ENCODE assay signal across 13 mouse cellular contexts in the genomic region with DNA sequence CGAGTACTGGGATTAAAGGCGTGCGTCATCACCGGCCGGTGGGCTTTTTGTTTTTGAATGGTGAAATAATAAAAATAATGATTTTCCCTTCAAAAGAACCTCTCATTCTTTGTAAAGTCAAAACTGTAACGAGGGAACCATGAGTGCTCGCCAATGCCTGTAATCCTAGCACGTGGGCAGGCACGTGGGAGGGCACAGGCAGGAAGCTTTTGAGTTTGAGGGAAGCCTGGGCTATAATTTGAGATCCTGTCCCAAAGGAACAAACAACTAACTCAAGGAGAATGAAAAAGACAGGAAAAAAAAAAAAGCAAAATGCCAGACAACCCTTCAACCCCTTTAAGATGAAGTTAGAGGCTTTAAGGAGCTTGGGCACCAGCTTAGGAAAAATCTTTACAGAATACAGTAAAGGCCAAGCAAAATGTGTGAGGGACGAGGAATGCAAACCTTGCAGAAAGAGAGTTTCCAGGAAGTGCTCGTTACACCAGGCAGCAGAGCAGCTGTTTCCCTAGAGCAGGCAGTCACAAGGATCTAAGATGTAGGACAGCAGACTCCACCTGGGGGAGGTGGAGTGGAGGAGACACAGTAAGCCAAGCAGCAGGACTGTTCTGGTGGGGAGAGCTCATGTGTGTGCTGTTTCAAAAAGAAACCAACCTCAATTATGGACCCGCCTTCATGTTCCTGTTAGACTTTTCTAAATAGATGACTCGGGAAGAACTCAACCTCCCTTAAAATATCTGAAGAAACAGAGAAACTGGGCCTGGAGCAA. TPM values are rescaled to one million over a fixed set of nuclear protein-coding genes. Genes with fewer than 3 reads are reported as not detected.
DNase-seq lines count a peak whose midpoint lies in the region; ATAC-seq lines count a peak whose summit lies in the region.
"Had no signal": no experiment of that assay in that cellular context is flagged by ENCODE, and none has a peak within 500 bp of the region (broad histone marks: within the 10 kb centered on the region; RNA-seq: fewer than 3 reads in every experiment).

No protein-coding gene starts in this region.

- H3K36me3 ChIP-seq in forebrain, embryonic 11.5 days (ENCODE audit: control insufficient read depth, insufficient read depth, low read length) = no peaks in the 10 kb centered on the region
- no peaks in the 10 kb centered on the region for H3K36me3 ChIP-seq in midbrain, embryonic 13.5 days
- H3K36me3 ChIP-seq: embryonic facial prominence, embryonic 13.5 days; liver, embryonic 15.5 days had no signal

- 80% methylated on average over 13 of the region's 13 CpGs for WGBS in forebrain, embryonic 11.5 days
- WGBS in midbrain, embryonic 13.5 days = 86% methylated on average over 13 of the region's 13 CpGs

- ATAC-seq in activated CD4-positive, CD25-positive, alpha-beta regulatory T cell, adult 4 months = peak; percentile 30
- peak; percentile 43 for ATAC-seq in megakaryocyte, adult 5-6 weeks (ENCODE audit: poor library complexity, severe bottlenecking)
- no peak for ATAC-seq in forebrain, embryonic 11.5 days (replicated peaks; ENCODE audit: low FRiP score)
- ATAC-seq in midbrain, embryonic 13.5 days = no peak

- no peak overlapping the region for H3K4me2 ChIP-seq in forebrain, embryonic 11.5 days (ENCODE audit: low read depth, low read length, severe bottlenecking)
- no peak overlapping the region for H3K4me2 ChIP-seq in midbrain, embryonic 13.5 days (replicated peaks)
- H3K4me2 ChIP-seq: embryonic facial prominence, embryonic 13.5 days; hindbrain, embryonic 14.5 days; liver, embryonic 15.5 days had no signal

- H3K9me3 ChIP-seq in forebrain, embryonic 11.5 days (ENCODE audit: control insufficient read depth, low read length) = no peaks in the 10 kb centered on the region
- H3K9me3 ChIP-seq in midbrain, embryonic 13.5 days = no peaks in the 10 kb centered on the region
- H3K9me3 ChIP-seq: embryonic facial prominence, embryonic 13.5 days; liver, embryonic 15.5 days had no signal

- H3K27me3 ChIP-seq in forebrain, embryonic 11.5 days (ENCODE audit: control insufficient read depth, insufficient read depth, low read length) = no peaks in the 10 kb centered on the region
- H3K27me3 ChIP-seq in midbrain, embryonic 13.5 days = no peaks in the 10 kb centered on the region
- H3K27me3 ChIP-seq: embryonic facial prominence, embryonic 13.5 days; liver, embryonic 15.5 days had no signal

- no peak overlapping the region for H3K4me3 ChIP-seq in forebrain, embryonic 11.5 days (ENCODE audit: low read depth, low read length)
- no peak overlapping the region for H3K4me3 ChIP-seq in midbrain, embryonic 13.5 days (replicated peaks)
- H3K4me3 ChIP-seq: embryonic facial prominence, embryonic 13.5 days; liver, embryonic 15.5 days had no signal

- no peak overlapping the region for H3K9ac ChIP-seq in forebrain, embryonic 11.5 days (ENCODE audit: low read length)
- no peak overlapping the region for H3K9ac ChIP-seq in midbrain, embryonic 13.5 days (replicated peaks)
- H3K9ac ChIP-seq: embryonic facial prominence, embryonic 13.5 days; hindbrain, embryonic 14.5 days; liver, embryonic 15.5 days had no signal

- H3K4me1 ChIP-seq in forebrain, embryonic 11.5 days (replicated peaks; ENCODE audit: control insufficient read depth, insufficient read depth, low read length) = no peaks in the 10 kb centered on the region
- 0 out of 2 replicates have a peak, but pooled peaks cover 1% of the 10 kb centered on the region for H3K4me1 ChIP-seq in midbrain, embryonic 13.5 days (replicated peaks)

- H3K27ac ChIP-seq in forebrain, embryonic 11.5 days (ENCODE audit: low read depth, low read length) = no peak overlapping the region
- H3K27ac ChIP-seq in midbrain, embryonic 13.5 days = no peak overlapping the region
- H3K27ac ChIP-seq: embryonic facial prominence, embryonic 13.5 days; hindbrain, embryonic 14.5 days; liver, embryonic 15.5 days had no signal

- DNase-seq in left cerebral cortex, adult 8-10 months (ENCODE audit: low spot score in 2 of 2) = peak; percentile 6 to 50
- no peak for DNase-seq in left cerebral cortex, adult 11 months (ENCODE audit: low spot score)
- peak; percentile 42 for DNase-seq in CD4-positive, CD25-positive, alpha-beta regulatory T cell, adult 2 months (ENCODE audit: low read depth, low spot score)
- no peak for DNase-seq in forebrain, embryonic 11.5 days (ENCODE audit: low spot score)
- no peak for DNase-seq in ovary, postnatal 14 days (ENCODE audit: low spot score)

RNA-seq across cellular contexts. Expression of a gene that starts 3.1 kb away (rescaled TPM):
- not detected for total RNA-seq in left cerebral cortex, adult 8-10 months (2022)
- polyA plus RNA-seq in activated CD4-positive, CD25-positive, alpha-beta regulatory T cell, adult 4 months (2017; shearing (Covaris generic)) = under 1 TPM in 1 of 2 experiments, not detected in 1; 0.25 TPM
- total RNA-seq in megakaryocyte, adult 5-6 weeks (2015) = not detected in 2 replicates
- total RNA-seq in megakaryocyte, adult 5-6 weeks (2017) = 0.33 TPM in 1 of 2 replicates, not detected in the other
- 0.15 TPM in 1 of 2 replicates, not detected in the other for polyA plus RNA-seq in forebrain, embryonic 11.5 days (2014; fragmentation: Nextera tagmentation; extraction: Ambion mirVana)
- not detected in 2 replicates for polyA plus RNA-seq in midbrain, embryonic 13.5 days (2015; fragmentation: Nextera tagmentation; extraction: Ambion mirVana)
- total RNA-seq: layer of hippocampus, adult 18-20 months had no signal
- polyA plus RNA-seq: embryonic facial prominence, embryonic 13.5 days; hindbrain, embryonic 14.5 days; liver, embryonic 15.5 days had no signal

RNA-seq across cellular contexts. Expression of a gene that starts 16.1 kb away (rescaled TPM):
- total RNA-seq in left cerebral cortex, adult 8-10 months (2022) = 100 to 1,000 TPM; 110 to 317 (median 183) TPM
- polyA plus RNA-seq in activated CD4-positive, CD25-positive, alpha-beta regulatory T cell, adult 4 months (2017; shearing (Covaris generic)) = 1,000 to 10,000 TPM; 8,975 to 9,816 TPM
- total RNA-seq in megakaryocyte, adult 5-6 weeks (2015) = 5,498 and 5,622 TPM in 2 replicates
- 2,725 and 3,039 TPM in 2 replicates for total RNA-seq in megakaryocyte, adult 5-6 weeks (2017)
- 98.5 and 101 TPM in 2 replicates for polyA plus RNA-seq in forebrain, embryonic 11.5 days (2014; fragmentation: Nextera tagmentation; extraction: Ambion mirVana)
- 82.5 and 82.7 TPM in 2 replicates for polyA plus RNA-seq in midbrain, embryonic 13.5 days (2015; fragmentation: Nextera tagmentation; extraction: Ambion mirVana)

RNA-seq across cellular contexts. Expression of a gene that starts 22.4 kb away (rescaled TPM):
- under 1 TPM in 1 of 4 experiments, not detected in 3; 0.16 TPM for total RNA-seq in left cerebral cortex, adult 8-10 months (2022)
- polyA plus RNA-seq in activated CD4-positive, CD25-positive, alpha-beta regulatory T cell, adult 4 months (2017; shearing (Covaris generic)) = under 1 TPM; 0.38 to 0.90 TPM
- total RNA-seq in megakaryocyte, adult 5-6 weeks (2015) = not detected in 2 replicates
- total RNA-seq in megakaryocyte, adult 5-6 weeks (2017) = not detected in 2 replicates
- polyA plus RNA-seq in forebrain, embryonic 11.5 days (2014; fragmentation: Nextera tagmentation; extraction: Ambion mirVana) = not detected in 2 replicates
- not detected in 2 replicates for polyA plus RNA-seq in midbrain, embryonic 13.5 days (2015; fragmentation: Nextera tagmentation; extraction: Ambion mirVana)
- total RNA-seq: layer of hippocampus, adult 18-20 months had no signal
- polyA plus RNA-seq: embryonic facial prominence, embryonic 13.5 days; hindbrain, embryonic 14.5 days had no signal

RNA-seq across cellular contexts. Expression of a gene that starts 22.5 kb away (rescaled TPM):
- total RNA-seq in left cerebral cortex, adult 8-10 months (2022) = not detected
- polyA plus RNA-seq in activated CD4-positive, CD25-positive, alpha-beta regulatory T cell, adult 4 months (2017; shearing (Covaris generic)) = not detected
- not detected in 2 replicates for total RNA-seq in megakaryocyte, adult 5-6 weeks (2015)
- total RNA-seq in megakaryocyte, adult 5-6 weeks (2017) = not detected in 2 replicates
- polyA plus RNA-seq in forebrain, embryonic 11.5 days (2014; fragmentation: Nextera tagmentation; extraction: Ambion mirVana) = not detected in 2 replicates
- polyA plus RNA-seq in midbrain, embryonic 13.5 days (2015; fragmentation: Nextera tagmentation; extraction: Ambion mirVana) = not detected in 2 replicates
- total RNA-seq: layer of hippocampus, adult 18-20 months had no signal
- polyA plus RNA-seq: embryonic facial prominence, embryonic 13.5 days; gonadal fat pad, adult 2 months; hindbrain, embryonic 14.5 days; liver, embryonic 15.5 days had no signal

RNA-seq across cellular contexts. Expression of a gene that starts 45.4 kb away (rescaled TPM):
- total RNA-seq in left cerebral cortex, adult 8-10 months (2022) = 10 to 100 TPM; 16.3 to 16.7 (median 16.5) TPM
- 1 to 10 TPM; 5.5 to 5.8 TPM for polyA plus RNA-seq in activated CD4-positive, CD25-positive, alpha-beta regulatory T cell, adult 4 months (2017; shearing (Covaris generic))
- 11.2 TPM in 2 replicates for total RNA-seq in megakaryocyte, adult 5-6 weeks (2015)
- 14.8 and 15.3 TPM in 2 replicates for total RNA-seq in megakaryocyte, adult 5-6 weeks (2017)
- polyA plus RNA-seq in forebrain, embryonic 11.5 days (2014; fragmentation: Nextera tagmentation; extraction: Ambion mirVana) = 16.0 and 17.9 TPM in 2 replicates
- polyA plus RNA-seq in midbrain, embryonic 13.5 days (2015; fragmentation: Nextera tagmentation; extraction: Ambion mirVana) = 9.7 and 11.2 TPM in 2 replicates

Comparison
In these comparisons a context has a peak if more than half of its experiments do, and no peak if none do; other contexts are left out.
1. DNase-seq: peak in left cerebral cortex, adult 8-10 months (2 of 2) and CD4-positive, CD25-positive, alpha-beta regulatory T cell, adult 2 months (single experiment); none in left cerebral cortex, adult 11 months (single experiment), forebrain, embryonic 11.5 days (single experiment) and ovary, postnatal 14 days (single experiment).
2. ATAC-seq: peak in activated CD4-positive, CD25-positive, alpha-beta regulatory T cell, adult 4 months (single experiment) and megakaryocyte, adult 5-6 weeks (single experiment); none in forebrain, embryonic 11.5 days (single experiment) and midbrain, embryonic 13.5 days (single experiment).
3. RNA of a gene that starts 16.1 kb away (polyA plus RNA-seq): 8,975 to 9,816 TPM in activated CD4-positive, CD25-positive, alpha-beta regulatory T cell, adult 4 months; 98.5 to 101 TPM in forebrain, embryonic 11.5 days and 82.5 to 82.7 TPM in midbrain, embryonic 13.5 days; every median in the first group is over 10 times any median in the second.